Mouse (Mus musculus) heart, postnatal 4 days (tissue): ENCODE results near the gene Fbrs. TPM values are rescaled to one million over a fixed set of nuclear protein-coding genes. Genes with fewer than 3 reads are reported as not detected.

Experiments used
- microRNA-seq, 2 experiments: library from miRNA; unstranded; fragments of <30 nt; microRNA quantifications; one replicate each; pipeline ENCODE4 v1.2.0; 2021 to 2022
- total RNA-seq, 2 experiments: library from RNA; stranded (reverse); gene quantifications; 2 replicates each; pipeline ENCODE4 v1.2.3; 2021

Fbrs gene
- total RNA-seq, 2 experiments from 2014 or later, result 37.4 to 38.0 TPM

Small RNA genes within 50 kb of the gene (microRNA-seq; reads per million reads assigned to microRNA genes)
- gene Gm47278 (0 reads per million in 2 experiments), gene Mir7060 (0 reads per million in 2 experiments)

Other genes with a start within 250 kb of the Fbrs start
- 10 to 100 TPM in 1 of 2 experiments, 1 to 10 TPM in 1; 9.2 to 10.8 TPM for gene Zfp553, start 246.1 kb upstream of the Fbrs start, total RNA-seq
- gene Sept1, start 246.1 kb upstream of the Fbrs start, total RNA-seq, result 10 to 100 TPM; 11.2 to 12.1 TPM
- 10 to 100 TPM; 11.6 to 14.2 TPM for gene Zfp771, start 234.9 kb upstream of the Fbrs start, total RNA-seq
- gene Dctpp1, start 218.5 kb upstream of the Fbrs start, total RNA-seq, result 10 to 100 TPM; 62.0 to 64.5 TPM
- gene Sephs2, start 205.1 kb upstream of the Fbrs start, total RNA-seq, result 10 to 100 TPM; 44.2 to 45.7 TPM
- gene Itgal, start 182.9 kb upstream of the Fbrs start, total RNA-seq, result 1 to 10 TPM; 2.3 TPM
- gene Zfp768, start 133.6 kb upstream of the Fbrs start, total RNA-seq, result 10 to 100 TPM; 36.1 to 41.4 TPM
- 1 to 10 TPM; 5.8 to 5.9 TPM for gene Zfp747, start 103.1 kb upstream of the Fbrs start, total RNA-seq
- 1 to 10 TPM; 2.6 to 3.2 TPM for gene 9130019O22Rik, start 92.0 kb upstream of the Fbrs start, total RNA-seq
- gene E430018J23Rik, start 85.6 kb upstream of the Fbrs start, total RNA-seq, result 1 to 10 TPM; 4.0 to 4.8 TPM
- 1 to 10 TPM; 4.9 to 5.0 TPM for gene Zfp764, start 72.4 kb upstream of the Fbrs start, total RNA-seq
- 1 to 10 TPM; 3.8 to 6.0 TPM for gene Zfp688, start 57.1 kb upstream of the Fbrs start, total RNA-seq
- gene Zfp689, start 30.0 kb upstream of the Fbrs start, total RNA-seq, result 1 to 10 TPM; 3.9 to 4.8 TPM
- gene Prr14, start 19.6 kb upstream of the Fbrs start, total RNA-seq, result 10 to 100 TPM; 28.0 to 28.9 TPM
- gene Srcap, start 32.8 kb downstream of the Fbrs start, total RNA-seq, result 10 to 100 TPM; 78.7 to 80.5 TPM
- gene Gm42715, start 40.4 kb downstream of the Fbrs start, total RNA-seq, result 10 to 100 TPM; 16.5 to 17.1 TPM
- gene Tmem265, start 82.2 kb downstream of the Fbrs start, total RNA-seq, result under 1 TPM in 1 of 2 experiments, not detected in 1; 0.45 TPM
- 10 to 100 TPM; 18.1 to 19.4 TPM for gene Phkg2, start 94.1 kb downstream of the Fbrs start, total RNA-seq
- gene Ccdc189, start 109.4 kb downstream of the Fbrs start, total RNA-seq, result 1 to 10 TPM; 6.5 to 9.2 TPM
- gene Rnf40, start 109.6 kb downstream of the Fbrs start, total RNA-seq, result 10 to 100 TPM; 47.8 to 49.7 TPM
- gene Zfp629, start 136.6 kb downstream of the Fbrs start, total RNA-seq, result 10 to 100 TPM; 31.8 to 38.0 TPM
- 10 to 100 TPM; 67.6 to 71.1 TPM for gene Bcl7c, start 229.7 kb downstream of the Fbrs start, total RNA-seq
- 1 to 10 TPM; 3.4 to 4.0 TPM for gene Ctf1, start 233.5 kb downstream of the Fbrs start, total RNA-seq